Mouse (Mus musculus): ENCODE measurements around the gene Tnni3.

DNA sequence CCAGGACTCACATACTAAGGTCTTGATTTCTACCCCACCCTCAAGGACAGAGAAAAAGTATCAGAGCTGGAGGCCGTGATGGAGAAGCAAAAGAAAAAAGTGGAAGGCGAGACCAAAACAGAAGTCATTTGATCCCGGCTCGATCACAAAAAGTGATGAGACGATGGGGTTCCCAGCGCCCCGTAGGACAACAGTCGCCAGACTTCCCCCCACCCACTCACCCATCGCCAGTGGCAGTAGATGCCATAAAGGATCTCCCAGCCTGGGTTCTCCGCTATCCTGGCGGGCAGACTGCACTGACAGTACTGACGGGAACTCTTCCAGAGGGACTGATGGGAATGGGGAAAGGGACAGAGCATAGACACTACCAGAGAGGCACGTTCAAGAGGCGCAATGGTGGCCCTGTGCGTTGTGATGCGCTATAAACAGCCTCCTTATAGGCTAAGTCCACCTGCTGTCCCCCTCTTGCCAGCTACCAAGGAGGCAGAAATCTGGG lies 45.2 kb downstream of the Tnni3 start:
- TF ChIP-seq POLR2A (IDR thresholded peaks at IDR 0.05; ENCODE audit: control insufficient read depth, extremely low read depth, insufficient read depth, low read length, poor library complexity) (no peak), CTCF (IDR thresholded peaks at IDR 0.05; ENCODE audit: borderline replicate concordance, control insufficient read depth, extremely low read depth, insufficient read depth, low read length, poor library complexity) (no peak)

Measured in thymus, adult 2 months (tissue).